Mouse (Mus musculus) cerebellum, adult 8-10 months (tissue): Measurements from ENCODE around the gene Gm19684.
A peak's percentile ranks its signal among the peaks of the same experiment; 100 is the strongest.
"Not testable (repeated sequence)": the region's sequence is repeated elsewhere in the genome, so short reads cannot be mapped to it uniquely, and the experiment has no call there.

ENCODE experiments used
- DNase-seq: peaks from one replicate; pipeline ENCODE4 v3.0.0; 2022

Gene Gm19684

DNA sequence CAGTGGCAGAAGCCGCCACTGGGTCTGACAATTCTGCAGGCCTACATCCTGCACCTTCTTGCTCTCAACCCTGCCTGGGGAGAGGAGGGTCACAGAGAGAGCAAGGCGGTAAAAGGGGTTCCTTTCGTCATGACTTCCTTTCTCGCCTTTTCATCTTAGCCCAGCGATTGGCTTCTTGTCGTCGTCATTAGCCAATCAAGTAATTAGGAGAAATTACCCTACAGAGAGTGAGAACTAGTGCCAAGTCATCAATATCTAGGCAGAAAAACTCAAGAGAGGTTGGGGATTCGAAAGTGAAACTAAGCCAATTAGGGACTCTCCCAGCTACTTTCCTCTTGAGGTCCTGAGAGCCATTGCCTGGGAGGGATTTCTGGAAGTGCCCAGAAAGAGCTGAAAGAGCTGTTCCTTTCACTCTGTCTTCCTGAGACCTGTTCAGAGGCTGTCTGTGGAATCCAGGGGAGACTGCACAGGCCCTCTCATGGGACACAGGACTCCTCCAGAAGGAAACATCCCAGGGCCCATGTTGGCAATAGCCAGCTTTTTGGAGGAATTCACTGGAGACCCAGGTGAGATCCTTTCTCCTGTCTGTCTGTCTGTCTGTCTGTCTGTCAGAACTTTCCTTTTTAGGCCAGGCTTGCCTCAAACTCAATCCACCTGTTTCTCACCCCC lies at the start of gene Gm19684:
Gene Gm19684 (plus strand): TSS at position 327 of the 669 bp plus-strand sequence.
- DNase-seq = not testable (repeated sequence)

DNA sequence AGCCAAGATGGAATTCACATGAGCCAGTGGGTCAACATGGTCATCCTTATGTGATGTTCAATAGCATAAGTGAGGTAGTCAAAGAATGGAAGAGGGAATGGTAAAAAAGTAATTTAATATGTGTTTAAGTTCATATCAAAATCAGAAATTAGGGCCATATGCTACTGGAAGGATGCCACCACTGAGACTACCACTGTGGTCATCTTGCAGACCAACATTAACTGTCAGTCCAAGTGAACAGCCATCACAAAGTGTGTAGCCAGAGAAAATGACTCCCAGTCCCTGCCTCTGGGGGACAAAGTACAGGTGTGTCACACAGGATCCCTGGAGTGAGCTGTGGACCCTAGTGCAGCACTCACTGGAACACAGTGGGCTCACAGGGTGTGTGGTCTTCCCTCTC lies 39.6 kb upstream of the Gm19684 start:
- DNase-seq = not testable (repeated sequence)

DNA sequence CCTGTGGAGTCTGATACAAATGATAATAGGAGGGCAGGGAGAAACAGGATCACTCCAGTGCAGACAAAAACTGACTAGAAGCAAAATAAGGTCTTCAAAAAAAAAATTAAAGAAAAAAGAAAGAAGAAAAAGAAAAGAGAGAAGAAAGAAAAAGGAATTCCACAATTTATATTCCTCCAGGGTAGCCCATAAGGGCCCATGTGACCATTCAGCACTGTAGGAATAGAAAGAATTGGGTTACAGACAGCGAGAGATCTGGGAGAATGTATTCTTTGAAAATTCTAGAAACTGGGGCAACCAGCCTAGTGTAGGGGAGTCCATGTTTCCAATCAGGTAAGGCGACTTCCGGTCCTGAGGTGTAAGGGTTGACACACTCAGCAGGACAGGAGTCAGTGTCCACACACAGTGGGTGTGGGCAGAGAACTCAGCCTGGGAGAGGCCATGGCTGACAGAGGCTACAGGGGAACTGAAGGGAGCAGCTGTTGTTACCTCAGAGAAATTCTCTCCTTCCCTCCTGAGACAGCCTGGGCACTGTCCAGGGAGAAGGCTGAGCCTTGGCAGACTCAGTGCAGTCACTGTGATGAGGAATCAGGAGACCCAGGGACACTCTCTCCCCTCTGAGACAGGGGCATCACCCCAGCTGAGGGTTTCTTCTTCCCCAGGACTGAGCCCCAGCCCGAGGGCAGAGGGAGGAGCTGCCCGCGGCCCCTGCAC lies 38.8 kb upstream of the Gm19684 start:
- not testable (repeated sequence) for DNase-seq

DNA sequence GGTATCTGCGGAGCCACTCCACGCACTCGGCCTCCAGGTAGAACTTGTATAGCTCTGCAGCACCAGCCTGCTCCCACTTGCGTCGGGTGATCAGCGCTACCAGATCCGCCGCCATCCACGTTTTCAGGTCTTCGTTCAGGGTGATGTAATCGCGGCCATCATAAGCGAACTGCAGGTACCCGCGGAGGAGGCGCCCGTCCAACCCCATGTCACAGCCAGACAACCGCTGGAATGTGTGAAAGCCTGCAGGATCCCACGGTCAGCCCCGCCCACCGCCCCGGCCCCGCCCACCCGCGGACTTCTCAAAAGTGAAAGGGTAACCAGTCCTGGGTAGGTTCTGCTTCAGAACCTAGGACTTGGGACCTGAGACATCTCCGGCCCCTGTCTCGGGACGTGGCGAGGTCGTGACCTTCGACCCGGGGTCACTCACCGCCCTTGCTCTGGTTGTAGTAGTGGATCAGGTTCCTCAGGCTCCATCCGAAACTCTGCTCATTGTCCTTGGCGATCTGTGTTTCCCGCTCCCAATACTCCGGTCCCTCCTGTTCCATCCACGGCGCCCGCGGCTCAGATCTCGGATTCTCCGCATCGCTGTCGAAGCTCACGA lies 38.1 kb upstream of the Gm19684 start:
- no peak for DNase-seq

DNA sequence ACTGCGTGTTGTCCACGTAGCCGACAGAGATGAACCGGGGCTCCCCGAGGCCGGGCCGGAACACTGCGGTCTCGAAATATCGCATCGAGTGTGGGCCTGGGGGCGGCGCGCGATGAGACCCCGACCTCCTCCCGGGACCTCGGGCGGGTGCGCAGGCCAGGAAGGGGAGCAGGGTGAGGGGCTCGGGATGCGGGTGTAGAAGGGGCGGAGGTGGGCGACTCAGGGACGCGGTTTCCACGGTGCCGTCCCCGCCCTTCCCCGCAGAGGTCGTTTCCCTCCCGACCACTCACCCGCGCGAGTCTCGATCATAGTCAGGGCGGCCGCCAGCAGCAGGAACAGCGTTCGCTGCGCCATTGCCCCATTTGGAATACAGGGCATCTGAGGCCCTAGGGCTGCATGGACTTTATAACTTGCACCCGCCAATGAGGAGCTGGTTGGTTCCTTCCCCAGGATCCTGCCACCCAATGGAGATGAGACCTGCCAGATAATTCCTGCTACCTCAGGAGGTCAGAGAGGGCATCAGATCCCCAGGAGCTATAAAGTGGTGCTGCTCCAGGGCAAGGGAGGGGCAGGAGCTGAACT lies 37.5 kb upstream of the Gm19684 start:
- no peak for DNase-seq

DNA sequence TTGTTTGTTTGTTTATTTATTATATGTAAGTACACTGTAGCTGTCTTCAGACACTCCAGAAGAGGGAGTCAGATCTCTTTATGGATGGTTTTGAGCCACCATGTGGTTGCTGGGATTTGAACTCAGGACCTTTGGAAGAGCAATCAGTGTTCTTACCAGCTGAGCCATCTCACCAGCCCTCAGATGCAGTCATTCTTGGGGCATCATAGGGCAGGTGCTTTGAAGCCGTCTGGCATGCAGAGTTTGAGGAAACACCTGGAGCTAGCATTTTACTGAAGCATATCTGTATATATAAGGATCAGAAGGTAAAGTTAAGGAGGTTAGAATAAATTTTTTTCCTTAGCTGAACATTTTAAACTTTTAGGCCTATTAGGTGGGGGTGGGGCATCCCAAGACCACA lies 35.5 kb upstream of the Gm19684 start:
- DNase-seq = not testable (repeated sequence)

DNA sequence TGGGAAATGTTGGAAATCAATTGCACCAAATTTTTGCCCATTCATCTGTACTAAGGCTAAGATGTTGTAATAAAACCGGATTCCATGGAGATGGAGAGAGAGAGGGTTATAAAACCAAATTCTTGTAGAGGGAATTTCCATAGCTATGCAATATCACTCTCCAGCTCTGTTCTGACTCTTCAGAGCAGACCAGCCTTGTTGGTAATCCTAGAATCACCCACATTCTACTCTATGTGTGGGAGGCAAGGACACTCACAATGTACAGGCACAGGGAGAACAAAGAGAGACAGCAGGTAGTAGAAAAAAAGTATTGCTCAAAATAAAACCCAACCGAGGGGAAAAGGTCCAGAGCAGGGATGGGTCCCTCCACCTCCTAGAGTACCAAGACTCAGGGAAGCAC lies 29.5 kb upstream of the Gm19684 start:
- DNase-seq = not testable (repeated sequence)

DNA sequence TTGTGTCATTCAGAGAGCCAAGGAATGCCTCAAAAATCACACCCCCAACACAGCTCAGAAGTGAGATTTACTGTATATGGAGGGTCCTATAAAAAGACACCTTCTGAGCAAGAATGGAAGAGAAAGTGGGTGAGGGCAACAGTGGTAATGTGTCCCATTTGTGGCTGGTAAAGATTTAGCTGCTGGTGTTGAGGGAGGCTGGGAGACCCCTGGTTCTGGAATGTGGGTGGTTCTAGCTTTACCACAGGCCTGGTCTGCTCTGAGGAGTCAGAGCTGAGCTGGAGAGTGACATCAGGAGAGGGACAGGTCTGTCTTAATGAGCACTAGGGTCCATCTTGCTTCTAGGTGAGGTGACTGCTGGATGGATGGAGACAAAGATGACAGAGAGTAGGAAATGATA lies 29.0 kb upstream of the Gm19684 start:
- DNase-seq = not testable (repeated sequence)

DNA sequence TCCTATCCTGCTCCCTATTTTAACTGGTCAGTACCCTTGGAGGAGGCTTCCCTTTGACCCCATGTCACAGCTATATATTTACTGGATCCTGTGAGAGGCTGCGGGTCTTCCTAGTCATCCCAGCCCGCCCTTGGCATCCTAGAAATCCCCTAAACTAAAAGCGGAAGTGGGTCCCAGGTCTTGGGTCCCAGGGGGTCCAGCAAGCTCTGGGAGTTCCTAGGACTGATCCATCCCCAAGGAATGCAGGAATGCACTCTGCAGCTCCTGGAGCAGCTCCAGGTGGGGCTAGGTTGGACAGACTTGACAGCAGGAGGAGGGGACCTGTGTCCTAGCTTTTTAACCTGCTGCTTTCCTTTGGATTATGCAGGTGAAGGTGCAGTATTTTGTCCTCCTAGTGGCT lies 27.5 kb upstream of the Gm19684 start:
- no peak for DNase-seq

DNA sequence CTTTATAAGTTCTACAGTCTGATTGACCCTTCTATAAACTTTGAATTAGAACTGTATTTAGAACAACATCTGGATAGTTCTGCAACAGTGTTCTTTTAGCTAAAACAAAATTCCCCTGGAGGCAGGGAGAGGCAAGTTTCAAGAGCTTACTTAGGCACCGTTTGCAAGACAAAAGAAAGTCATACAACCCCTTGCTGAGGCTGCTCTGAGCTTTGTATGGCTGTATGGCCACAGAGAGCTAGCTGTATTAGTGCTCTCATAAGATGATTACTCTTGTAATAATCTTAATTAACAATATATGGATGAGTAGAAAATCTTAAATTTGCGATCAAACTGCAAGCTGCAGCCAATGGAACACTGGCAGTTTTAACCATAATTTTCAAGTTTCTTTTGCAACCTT lies 21.9 kb upstream of the Gm19684 start:
- not testable (repeated sequence) for DNase-seq

DNA sequence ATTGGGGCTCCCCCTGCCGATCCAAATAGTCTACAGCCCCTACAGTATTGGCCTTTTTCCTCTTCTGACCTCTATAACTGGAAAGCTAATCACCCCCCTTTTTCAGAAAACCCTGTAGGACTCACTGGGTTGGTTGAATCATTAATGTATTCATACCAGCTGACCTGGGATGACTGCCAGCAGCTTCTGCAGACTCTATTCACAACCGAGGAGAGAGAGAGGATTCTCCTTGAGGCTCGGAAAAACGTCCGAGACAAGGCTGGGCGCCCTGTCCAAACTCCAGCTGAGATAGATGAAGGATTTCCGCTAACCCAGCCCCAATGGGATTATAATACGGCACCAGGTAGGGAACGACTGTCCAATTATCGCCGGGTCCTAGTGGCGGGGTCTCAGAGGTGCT lies 19.4 kb upstream of the Gm19684 start:
- DNase-seq = not testable (repeated sequence)

DNA sequence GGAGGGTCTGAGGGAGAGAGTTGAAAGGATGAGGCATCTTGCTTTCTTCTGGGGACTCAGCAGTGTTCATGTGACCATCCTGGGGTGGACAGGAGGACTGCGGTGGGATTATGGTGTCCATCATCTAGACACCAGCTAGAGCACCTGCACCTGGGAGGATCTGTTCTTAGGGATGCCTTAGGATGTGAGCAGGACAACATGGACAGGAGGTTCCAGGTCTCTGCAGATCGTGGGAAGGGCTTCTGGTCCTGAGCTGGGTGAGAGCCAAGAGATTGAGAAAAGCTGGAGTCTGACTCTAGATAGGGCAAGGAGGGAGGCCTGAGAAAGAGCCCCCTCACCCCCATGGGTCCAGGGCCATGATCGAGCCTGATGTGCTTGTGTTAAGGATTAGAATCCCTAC lies 11.3 kb upstream of the Gm19684 start:
- not testable (repeated sequence) for DNase-seq

DNA sequence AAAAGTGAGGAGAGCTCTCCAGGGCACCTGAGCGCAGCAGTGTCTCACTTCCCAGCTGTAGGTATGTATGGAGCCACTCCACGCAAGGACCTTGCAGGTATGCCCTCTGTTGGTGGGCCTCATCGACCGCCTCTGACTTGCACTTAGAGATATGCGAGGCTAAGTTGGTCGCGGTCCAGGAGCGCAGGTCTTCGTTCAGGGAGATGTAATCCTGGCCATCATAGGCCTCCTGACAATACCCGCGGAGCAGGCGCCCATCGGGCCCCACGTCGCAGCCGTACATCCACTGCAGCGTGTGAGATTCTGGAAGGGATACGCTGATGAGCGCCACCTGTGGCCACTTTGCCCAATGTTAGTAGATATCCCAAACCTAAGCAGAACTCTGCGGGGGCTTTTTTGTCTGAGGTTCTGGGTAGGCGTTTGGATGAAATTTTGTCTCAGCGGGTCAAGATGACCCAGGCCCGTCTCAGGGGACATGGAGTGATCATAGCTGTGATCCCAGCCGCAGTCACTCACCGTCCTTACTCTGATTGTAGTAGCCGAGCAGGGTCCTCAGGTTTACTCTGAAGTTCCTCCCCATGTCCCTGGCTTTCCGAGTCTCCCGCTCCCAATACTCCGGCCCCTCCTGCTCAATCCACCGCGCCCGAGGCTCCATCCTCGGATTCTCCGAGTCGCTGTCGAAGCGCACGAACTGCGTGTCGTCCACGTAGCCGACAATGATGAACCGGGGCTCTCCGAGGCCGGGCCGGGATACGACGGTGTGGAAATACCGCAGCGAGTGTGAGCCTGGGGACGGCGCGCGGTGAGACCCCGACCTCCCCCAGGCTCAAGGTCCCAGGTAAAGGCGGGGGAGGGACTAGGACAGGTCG lies 10.6 kb upstream of the Gm19684 start:
- DNase-seq = not testable (repeated sequence)

DNA sequence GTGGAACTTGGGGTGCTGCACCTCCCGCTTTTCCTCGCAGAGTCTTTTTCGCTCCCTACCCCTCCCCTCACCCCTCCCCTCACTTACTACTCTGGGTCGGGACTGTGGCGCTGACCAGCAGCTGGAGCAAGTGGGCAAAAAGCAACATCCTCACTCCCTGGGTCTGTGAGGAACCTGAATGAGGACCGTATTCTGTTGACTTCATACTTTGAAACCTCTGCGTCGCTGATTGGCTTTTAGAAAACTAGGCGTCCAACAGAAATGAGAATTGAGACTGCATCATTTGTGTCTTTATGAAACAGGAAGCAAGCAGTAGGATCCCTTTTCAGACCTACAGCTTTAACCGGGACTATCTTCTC lies 10.0 kb upstream of the Gm19684 start:
- DNase-seq = not testable (repeated sequence)

DNA sequence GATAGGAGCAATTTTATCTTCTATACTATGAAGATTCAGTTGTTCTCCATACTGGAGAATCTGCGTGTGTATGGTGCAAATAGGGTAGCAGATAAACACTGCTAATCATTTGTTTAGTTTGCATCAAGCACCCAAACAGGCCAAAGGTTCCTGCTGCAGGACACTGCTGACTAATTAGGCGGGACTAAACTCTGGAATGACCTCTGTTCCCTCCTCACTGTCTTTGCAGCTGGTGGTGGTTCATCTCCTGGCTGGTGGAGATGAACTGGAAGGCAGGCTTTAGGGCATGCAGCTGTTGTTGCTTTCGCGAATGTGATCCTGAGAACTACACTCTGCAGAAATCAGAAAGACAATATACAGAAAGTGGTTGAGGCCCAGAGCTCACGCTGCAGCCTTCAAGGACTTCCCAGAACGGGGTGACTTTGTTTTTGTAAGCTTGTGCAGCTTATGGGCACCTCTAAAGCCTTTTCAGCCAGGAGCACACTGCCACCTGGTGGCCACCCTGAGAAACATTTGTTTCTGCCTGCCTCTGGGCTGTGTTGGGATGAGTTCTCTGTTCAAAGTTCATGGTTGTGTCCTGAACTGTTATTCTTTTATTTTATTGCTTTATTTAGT lies 7.4 kb upstream of the Gm19684 start:
- DNase-seq = peak; percentile 19

DNA sequence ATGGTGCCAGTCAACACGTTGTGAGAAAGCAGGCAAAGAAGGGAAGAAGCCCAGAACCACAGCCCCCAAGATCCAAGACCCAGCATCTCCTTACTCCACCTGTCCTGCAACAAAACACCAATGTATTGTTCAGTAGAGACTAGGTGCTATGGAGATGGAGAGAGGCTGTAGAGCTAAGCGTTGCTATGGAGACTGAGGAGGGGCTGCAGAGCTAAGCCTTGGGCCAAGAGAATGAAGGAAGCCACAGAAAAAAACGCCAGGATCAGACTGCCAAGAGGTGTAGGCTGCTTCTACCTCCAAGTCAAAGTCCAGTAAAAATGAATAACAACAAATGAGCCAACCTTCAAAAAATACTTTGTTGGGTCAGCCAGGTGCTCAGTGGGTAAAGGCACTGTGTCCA lies 4.9 kb upstream of the Gm19684 start:
- not testable (repeated sequence) for DNase-seq

DNA sequence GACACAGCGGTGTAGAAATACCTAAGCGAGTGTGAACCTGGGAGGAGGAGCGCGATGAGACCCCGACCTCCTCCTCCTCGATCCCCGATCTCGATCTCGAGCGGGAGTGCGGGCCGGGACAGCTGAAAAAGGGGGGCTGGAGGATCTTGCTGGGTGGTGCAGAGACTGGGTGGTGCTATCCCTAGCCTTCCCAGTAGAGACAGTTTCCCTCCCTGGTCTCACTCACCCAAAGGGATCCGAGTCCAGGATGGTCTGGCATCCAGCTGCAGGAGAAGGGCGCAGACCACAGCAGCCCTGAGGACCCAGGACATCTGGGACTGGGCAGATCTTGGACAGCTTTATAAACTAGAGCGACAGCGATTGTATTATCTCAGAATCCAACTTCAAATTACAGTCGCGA lies 639 bp upstream of the Gm19684 start:
- DNase-seq = not testable (repeated sequence)

DNA sequence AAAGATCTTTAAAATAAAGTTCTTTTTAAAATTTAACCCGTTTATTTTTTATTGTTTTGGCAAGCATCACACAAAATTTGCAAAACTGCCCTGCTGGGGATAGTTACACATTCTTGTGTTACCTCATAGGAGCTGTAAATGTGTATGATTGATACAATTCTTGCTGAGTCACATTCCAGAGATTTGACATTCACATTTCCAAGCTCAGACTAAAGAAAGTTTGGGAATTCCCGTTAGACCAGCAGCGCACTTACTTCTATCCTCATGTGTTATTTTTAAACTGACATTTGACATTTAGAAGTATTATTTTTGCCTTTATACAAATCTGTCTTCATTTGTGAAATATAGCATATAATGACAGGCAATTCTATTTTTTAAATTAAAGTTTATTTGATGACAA lies 2.6 kb downstream of the Gm19684 start:
- DNase-seq = not testable (repeated sequence)

DNA sequence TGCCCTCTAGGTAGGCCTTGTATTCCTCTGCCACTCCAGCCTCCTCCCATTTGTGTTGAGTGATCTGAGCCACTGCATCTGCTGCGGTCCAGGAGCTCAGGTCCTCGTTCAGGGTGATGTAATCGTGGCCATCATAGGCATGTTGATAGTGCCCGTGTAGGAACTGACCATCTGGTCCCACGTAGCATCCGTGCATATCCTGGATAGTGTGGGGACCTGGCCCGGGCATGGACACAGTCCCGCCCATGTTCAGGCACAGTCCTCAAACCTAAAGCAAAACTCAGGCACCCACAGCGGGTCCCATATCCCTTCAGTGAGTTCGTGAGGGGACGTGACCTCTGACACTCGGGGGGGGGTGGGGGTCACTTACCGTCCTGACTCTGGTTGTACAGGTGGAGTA lies 7.0 kb downstream of the Gm19684 start:
- DNase-seq = not testable (repeated sequence)

DNA sequence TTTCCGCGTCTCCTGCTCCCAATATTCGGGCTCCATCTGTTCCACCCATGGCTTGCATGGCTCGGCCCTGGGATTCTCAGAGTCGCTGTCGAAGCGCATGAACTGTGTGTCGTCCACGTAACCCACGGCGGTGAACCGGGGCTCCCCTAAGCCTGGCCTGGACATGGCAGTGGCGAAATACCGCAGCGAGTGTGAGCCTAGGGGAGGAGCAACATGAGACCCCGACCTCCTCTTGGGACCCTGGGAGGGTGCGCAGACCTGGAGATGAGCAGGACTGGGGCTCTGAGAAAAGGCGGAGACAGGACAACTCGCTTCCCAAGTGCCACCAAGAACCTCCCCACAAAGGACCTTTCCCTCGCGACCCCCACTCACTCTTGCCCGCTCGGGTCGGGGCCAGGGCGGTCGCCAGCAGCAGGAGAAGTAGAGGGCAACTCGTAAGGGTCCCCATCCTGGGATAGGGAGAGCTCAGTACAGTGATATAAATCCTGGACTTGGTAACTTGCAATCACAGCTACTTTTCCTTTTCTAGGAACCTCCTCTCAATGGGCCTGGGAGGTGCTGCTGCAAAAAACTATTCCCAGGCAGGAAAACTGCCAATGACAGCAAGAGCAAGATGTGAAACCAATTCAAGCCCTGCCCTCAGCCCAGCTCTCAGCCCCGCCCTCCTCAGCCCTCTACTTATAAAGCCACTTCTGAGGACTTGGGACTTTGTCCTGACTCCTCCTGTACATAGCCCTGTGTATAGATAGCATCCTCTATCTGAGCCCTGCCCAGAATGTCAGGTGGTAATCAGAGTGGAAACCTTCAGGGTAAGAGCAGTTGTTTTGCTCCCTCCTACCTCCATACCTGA lies 7.7 kb downstream of the Gm19684 start, which contains the start of gene Gm7030:
Gene Gm7030 (minus strand): TSS at position 458 of the 850 bp plus-strand sequence.
- not testable (repeated sequence) for DNase-seq
